Mouse (Mus musculus) lung, postnatal 0 days (tissue): ENCODE data around the gene Fxr2. TPM values are rescaled to one million over a fixed set of nuclear protein-coding genes. Genes with fewer than 3 reads are reported as not detected.
A peak's percentile ranks its signal among the peaks of the same experiment; 100 is the strongest.
"Not testable (repeated sequence)": the region's sequence is repeated elsewhere in the genome, so short reads cannot be mapped to it uniquely, and the experiment has no call there.

Source experiments
- ATAC-seq: fragments of 200-750 bp; cut with Nextera tagmentation; 2 replicates; pipeline ENCODE4 v1.8.0; 2017; ENCODE audit warnings: moderate library complexity
- DNase-seq: peaks from one replicate; pipeline ENCODE4 v3.0.0-alpha.2; 2016; ENCODE audit warnings: low spot score
- H3K27ac ChIP-seq: fragments of 300-500 bp; sonication (generic); 2 replicates; pipeline ENCODE4 v1.5.1; 2014; ENCODE audit warnings: antibody characterized with exemption, mild to moderate bottlenecking, low read length, mixed read lengths
- H3K27me3 ChIP-seq: fragments of 300-500 bp; sonication (generic); replicated peaks from 2 replicates; pipeline ENCODE4 v1.6.1; 2014; ENCODE audit warnings: low read length, mixed read lengths; ENCODE audit not compliant: insufficient read depth
- H3K36me3 ChIP-seq: fragments of 300-500 bp; sonication (generic); 2 replicates; pipeline ENCODE4 v1.6.1; 2014; ENCODE audit warnings: low read length, mixed read lengths; ENCODE audit not compliant: insufficient read depth
- H3K4me1 ChIP-seq: fragments of 300-500 bp; sonication (generic); 2 replicates; pipeline ENCODE4 v1.6.1; 2014; ENCODE audit warnings: antibody characterized with exemption, low read depth, low read length, mixed read lengths; ENCODE audit not compliant: insufficient read depth
- H3K4me2 ChIP-seq: fragments of 300-500 bp; sonication (generic); replicated peaks from 2 replicates; pipeline ENCODE4 v1.6.1; 2014; ENCODE audit warnings: low read depth, mild to moderate bottlenecking, low read length, moderate library complexity, mixed read lengths
- H3K4me3 ChIP-seq: fragments of 300-500 bp; sonication (generic); 2 replicates; pipeline ENCODE4 v1.5.1; 2014; ENCODE audit warnings: low read depth, low read length
- H3K9ac ChIP-seq: fragments of 300-500 bp; sonication (generic); replicated peaks from 2 replicates; pipeline ENCODE4 v1.6.1; 2014; ENCODE audit warnings: low read depth, mild to moderate bottlenecking
- H3K9me3 ChIP-seq: fragments of 300-500 bp; sonication (generic); 2 replicates; pipeline ENCODE4 v1.6.1; 2016; ENCODE audit warnings: low read length, mixed read lengths
- CTCF ChIP-seq: IDR thresholded peaks from 2 replicates; pipeline ENCODE4 v1.5.1; 2016; ENCODE audit warnings: antibody characterized with exemption, mild to moderate bottlenecking
- EP300 ChIP-seq: IDR thresholded peaks from 2 replicates; pipeline ENCODE4 v1.6.1; 2016; ENCODE audit warnings: antibody characterized with exemption, mild to moderate bottlenecking, control low read depth
- WGBS: fragments of 180-500 bp; shearing (Covaris S2); extraction: QIAGEN DNeasy Blood & Tissue Kit; methylation state at CpG from one replicate; pipeline ENCODE4 v1.1.7; 2014; 5-methylcytosine and 5-hydroxymethylcytosine counted together
- polyA plus RNA-seq: library from polyadenylated mRNA; unstranded; fragments of >200 nt; fragmentation: Nextera tagmentation; extraction: Ambion mirVana; gene quantifications from 2 replicates; pipeline ENCODE4 v1.2.1, GENCODE M21; 2015

Fxr2 gene
- polyA plus RNA-seq, 1 experiment from 2014 or later = 17.9 TPM

DNA sequence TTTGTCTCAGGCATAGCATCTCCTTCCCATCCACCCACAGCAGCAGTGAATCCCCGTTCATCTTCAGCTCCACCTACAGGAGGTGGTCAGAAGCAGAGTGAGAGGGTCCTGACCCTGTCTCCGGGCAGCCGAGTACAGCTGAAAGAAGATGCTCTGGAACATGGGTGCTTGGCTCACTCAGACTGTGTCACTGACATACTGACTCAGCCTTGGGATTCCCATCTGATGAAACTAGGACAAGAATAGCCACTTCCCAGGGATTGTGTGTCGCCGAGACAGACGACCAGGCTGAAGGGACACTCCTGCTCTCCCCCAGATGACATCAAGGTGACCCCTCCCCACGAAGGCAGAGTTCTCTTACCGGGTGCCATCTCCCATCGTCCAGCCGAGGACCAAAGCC is 16.0 kb upstream of the Fxr2 start:
- H3K4me3 ChIP-seq = no peak overlapping the region
- no peak overlapping the region for H3K9ac ChIP-seq
- ATAC-seq = no peak
- H3K4me2 ChIP-seq = no peak overlapping the region
- no peaks in the 10 kb centered on the region for H3K9me3 ChIP-seq
- TF ChIP-seq EP300 (no peak), CTCF (no peak)
- no peaks in the 10 kb centered on the region for H3K36me3 ChIP-seq
- peaks cover 4% of the 10 kb centered on the region; the same call in 1 of the 2 replicates for H3K4me1 ChIP-seq
- H3K27me3 ChIP-seq = no peaks in the 10 kb centered on the region
- no peak overlapping the region for H3K27ac ChIP-seq
- WGBS = 44% methylated on average over 10 of the region's 10 CpGs
- no peak for DNase-seq

DNA sequence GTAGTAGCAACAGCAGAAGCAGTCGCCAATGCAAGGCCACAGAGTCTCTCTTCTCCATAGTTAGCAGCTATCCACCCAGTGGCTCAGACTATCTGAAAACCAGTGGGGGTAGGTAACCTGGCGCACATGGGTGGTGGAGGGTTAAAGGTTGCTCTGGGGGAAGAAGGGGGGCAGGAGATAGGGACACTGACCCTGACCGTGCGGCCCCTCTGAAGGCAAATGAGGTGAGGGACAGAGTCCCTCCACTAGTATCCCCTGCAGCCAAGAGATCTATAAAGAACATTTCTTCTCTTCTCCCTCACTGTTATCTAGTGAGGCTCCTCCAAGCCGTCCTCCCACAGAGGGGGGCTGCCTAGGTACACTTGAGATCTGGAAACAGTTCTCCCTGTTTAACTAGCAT is 15.0 kb upstream of the Fxr2 start, which contains the start of gene Shbg:
Gene Shbg (minus strand): TSS at position 101 of the 400 bp plus-strand sequence.
- H3K9me3 ChIP-seq = no peaks in the 10 kb centered on the region
- peaks cover 4% of the 10 kb centered on the region; the same call in 1 of the 2 replicates for H3K4me1 ChIP-seq
- H3K36me3 ChIP-seq = no peaks in the 10 kb centered on the region
- no peak within 1 kb of the TSS for H3K27ac ChIP-seq
- 64% methylated on average over 5 of the region's 5 CpGs for WGBS
- H3K9ac ChIP-seq = no peak within 1 kb of the TSS
- H3K4me2 ChIP-seq = no peak within 1 kb of the TSS
- DNase-seq (no peak), ATAC-seq (no peak)
- H3K4me3 ChIP-seq = no peak within 1 kb of the TSS
- no peaks in the 10 kb centered on the region for H3K27me3 ChIP-seq
- TF ChIP-seq CTCF (no peak), EP300 (no peak)

DNA sequence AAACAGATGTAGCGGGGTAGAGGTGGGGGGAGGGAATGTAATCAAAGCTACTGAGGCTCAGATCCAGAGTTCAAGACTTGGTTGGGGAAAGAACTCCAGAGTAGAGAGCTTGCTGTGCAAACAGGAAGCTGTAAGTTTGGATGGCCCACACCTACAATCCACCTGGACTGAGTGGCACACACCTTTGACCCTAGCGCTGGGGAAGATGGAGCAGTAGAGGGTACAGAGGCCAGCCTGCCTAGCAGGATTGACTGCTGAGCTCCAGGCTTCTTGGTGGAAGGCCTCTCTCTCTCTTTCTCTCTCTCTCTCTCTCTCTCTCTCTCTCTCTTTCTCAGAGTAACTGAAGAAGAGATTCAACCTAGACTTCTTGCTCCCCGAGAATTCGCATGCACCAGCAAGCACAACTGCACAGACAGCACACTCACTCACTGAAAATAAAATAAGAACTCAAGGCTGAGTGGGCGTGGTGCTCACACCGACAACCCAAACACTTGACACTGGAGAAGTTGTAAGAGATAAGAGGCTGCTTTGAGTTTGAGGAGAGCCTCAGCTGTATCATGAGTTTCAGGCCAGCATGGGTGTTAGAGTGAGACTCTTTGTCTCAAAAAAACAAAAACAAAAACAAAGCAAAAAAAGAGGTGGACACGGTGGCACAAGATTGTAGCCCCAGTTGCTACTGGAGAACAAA is 12.3 kb upstream of the Fxr2 start:
- H3K4me1 ChIP-seq = no peaks in the 10 kb centered on the region
- 60% methylated on average over 7 of the region's 7 CpGs for WGBS
- no peaks in the 10 kb centered on the region for H3K27me3 ChIP-seq
- H3K36me3 ChIP-seq = no peaks in the 10 kb centered on the region
- H3K4me2 ChIP-seq = no peak overlapping the region
- DNase-seq (no peak), ATAC-seq (no peak)
- TF ChIP-seq CTCF = no peak
- TF ChIP-seq EP300 = no peak
- H3K9me3 ChIP-seq = no peaks in the 10 kb centered on the region
- H3K4me3 ChIP-seq = no peak overlapping the region
- H3K9ac ChIP-seq = no peak overlapping the region
- H3K27ac ChIP-seq = no peak overlapping the region

GRCm38 (mm10) chr11:69621571-69622268 is 11.1 kb upstream of the Fxr2 start, which contains the start of gene Sat2:
Sat2 (plus strand) TSS chr11:69622024.
- H3K9me3 ChIP-seq = no peaks in the 10 kb centered on the region
- 2% methylated on average over 20 of the region's 20 CpGs for WGBS
- no peaks in the 10 kb centered on the region for H3K36me3 ChIP-seq

GRCm38 (mm10) chr11:69622406-69622805 is 10.4 kb upstream of the Fxr2 start:
- no peaks in the 10 kb centered on the region for H3K9me3 ChIP-seq
- peak overlapping the region; percentile 56 for H3K4me2 ChIP-seq
- H3K4me3 ChIP-seq = peak overlapping the region; percentile 46
- H3K36me3 ChIP-seq = no peaks in the 10 kb centered on the region
- no peaks in the 10 kb centered on the region for H3K4me1 ChIP-seq
- DNase-seq (no peak), ATAC-seq (no peak)
- H3K27ac ChIP-seq = peak overlapping the region; percentile 7; the same call in 1 of the 2 replicates
- no peaks in the 10 kb centered on the region for H3K27me3 ChIP-seq
- 18% methylated on average over 4 of the region's 6 CpGs for WGBS
- TF ChIP-seq CTCF = no peak
- no peak for TF ChIP-seq EP300
- H3K9ac ChIP-seq = peak overlapping the region; percentile 54

More at GRCm38 (mm10) chr11:69621571-69622268, 11.1 kb upstream of the Fxr2 start, which contains the start of gene Sat2:
- ATAC-seq = peak; percentile 87
- Histone ChIP-seq H3K27ac (peak within 1 kb of the TSS; percentile 43), H3K4me3 (peak within 1 kb of the TSS; percentile 46), H3K27me3 (no peaks in the 10 kb centered on the region), H3K9ac (peak within 1 kb of the TSS; percentile 54), H3K4me2 (peak within 1 kb of the TSS; percentile 56), H3K4me1 (no peaks in the 10 kb centered on the region)
- TF ChIP-seq CTCF (no peak), EP300 (no peak)
- DNase-seq = peak; percentile 86

- WGBS = 70% methylated on average over 4 of the region's 4 CpGs
- no peak for DNase-seq
- TF ChIP-seq EP300 = no peak
- no peak for TF ChIP-seq CTCF
- no peaks in the 10 kb centered on the region for H3K4me1 ChIP-seq
- no peak overlapping the region for H3K9ac ChIP-seq
- H3K27ac ChIP-seq = no peak overlapping the region
- no peaks in the 10 kb centered on the region for H3K27me3 ChIP-seq
- ATAC-seq = no peak
- no peak overlapping the region for H3K4me3 ChIP-seq
- no peak overlapping the region for H3K4me2 ChIP-seq
- H3K36me3 ChIP-seq = no peaks in the 10 kb centered on the region
- H3K9me3 ChIP-seq = no peaks in the 10 kb centered on the region
Observed at GRCm38 (mm10) chr11:69623006-69623405, 9.8 kb upstream of the Fxr2 start.

DNA sequence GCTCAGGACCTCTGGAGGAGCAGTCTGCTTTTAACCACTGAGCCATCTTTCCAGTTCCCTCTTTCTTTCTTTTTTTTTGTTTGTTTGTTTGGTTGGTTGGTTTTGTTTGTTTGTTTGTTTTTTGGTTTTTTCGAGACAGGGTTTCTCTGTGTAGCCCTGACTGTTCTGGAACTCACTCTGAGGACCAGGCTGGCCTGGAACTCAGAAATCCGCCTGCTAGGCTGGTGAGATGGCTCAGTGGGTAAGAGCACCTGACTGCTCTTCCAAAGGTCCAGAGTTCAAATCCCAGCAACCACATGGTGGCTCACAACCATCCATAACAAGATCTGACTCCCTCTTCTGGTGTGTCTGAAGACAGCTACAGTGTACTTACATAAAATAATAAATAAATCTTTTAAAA is 8.5 kb upstream of the Fxr2 start:
- not testable (repeated sequence) for H3K4me3 ChIP-seq, H3K27me3 ChIP-seq, DNase-seq, H3K9me3 ChIP-seq, H3K36me3 ChIP-seq, ATAC-seq, H3K27ac ChIP-seq, H3K4me1 ChIP-seq, H3K4me2 ChIP-seq, H3K9ac ChIP-seq
- WGBS = 68% methylated on average over 2 of the region's 2 CpGs
